Mouse (Mus musculus) small intestine, adult 2 months (tissue): ENCODE measurements at regions not wholly inside any gene's neighbourhood (a gene's known extent, or its start where the extent isn't known, plus 50 kb on each side); places are given as distances from the start of the nearest gene placed in this dataset.

Experiments
- H3K27ac ChIP-seq: fragments of 200-500 bp; 2 replicates; pipeline ENCODE4 v1.5.1; 2012; ENCODE audit warnings: low read depth, low read length, control low read depth, inconsistent platforms; ENCODE audit not compliant: insufficient read depth
- H3K27me3 ChIP-seq: fragments of 200-500 bp; 2 replicates; pipeline ENCODE4 v1.6.1; 2012; ENCODE audit warnings: mild to moderate bottlenecking, moderate library complexity, low read length, inconsistent platforms; ENCODE audit not compliant: control insufficient read depth, insufficient read depth
- H3K36me3 ChIP-seq: fragments of 200-500 bp; 2 replicates; pipeline ENCODE4 v1.6.1; 2012; ENCODE audit warnings: mild to moderate bottlenecking, low read length, control low read depth, inconsistent platforms; ENCODE audit not compliant: control insufficient read depth, insufficient read depth
- H3K4me1 ChIP-seq: fragments of 200-500 bp; 2 replicates; pipeline ENCODE4 v1.6.1; 2012; ENCODE audit warnings: low read length, inconsistent platforms, mixed read lengths; ENCODE audit not compliant: control insufficient read depth, insufficient read depth, insufficient read length
- H3K4me3 ChIP-seq: fragments of 200-500 bp; 2 replicates; pipeline ENCODE4 v1.5.1; 2012; ENCODE audit warnings: low read depth, mild to moderate bottlenecking, control low read depth, inconsistent platforms, low read length, moderate library complexity
- CTCF ChIP-seq: fragments of 200-500 bp; IDR thresholded peaks from 2 replicates; pipeline ENCODE4 v1.5.1; 2012; ENCODE audit warnings: low read depth, mild to moderate bottlenecking, control low read depth, inconsistent platforms, low read length, moderate library complexity, mixed read lengths; ENCODE audit not compliant: insufficient replicate concordance, insufficient read length; ENCODE audit errors: extremely low read depth
- POLR2A ChIP-seq: fragments of 200-500 bp; IDR thresholded peaks from 2 replicates; pipeline ENCODE4 v1.6.1; 2012; ENCODE audit warnings: low read depth, mild to moderate bottlenecking, control low read depth, inconsistent platforms, low read length, moderate library complexity
- WGBS: fragments of 180-500 bp; shearing (Covaris S2); methylation state at CpG from one replicate; pipeline ENCODE4 v1.1.7; 2018; 5-methylcytosine and 5-hydroxymethylcytosine counted together

GRCm38 (mm10) chr4:114336747-114337090 lies 69.8 kb upstream of the Trabd2b start:
- H3K4me1 ChIP-seq: peaks cover 3% of the 10 kb centered on the region; the same call in 1 of the 2 replicates
- no peak overlapping the region for H3K4me3 ChIP-seq
- H3K27ac ChIP-seq: no peak overlapping the region
- TF ChIP-seq CTCF (no peak), POLR2A (no peak)
- no peaks in the 10 kb centered on the region for H3K36me3 ChIP-seq
- H3K27me3 ChIP-seq: no peaks in the 10 kb centered on the region
- WGBS: 77% methylated on average over 1 of the region's 1 CpGs

DNA sequence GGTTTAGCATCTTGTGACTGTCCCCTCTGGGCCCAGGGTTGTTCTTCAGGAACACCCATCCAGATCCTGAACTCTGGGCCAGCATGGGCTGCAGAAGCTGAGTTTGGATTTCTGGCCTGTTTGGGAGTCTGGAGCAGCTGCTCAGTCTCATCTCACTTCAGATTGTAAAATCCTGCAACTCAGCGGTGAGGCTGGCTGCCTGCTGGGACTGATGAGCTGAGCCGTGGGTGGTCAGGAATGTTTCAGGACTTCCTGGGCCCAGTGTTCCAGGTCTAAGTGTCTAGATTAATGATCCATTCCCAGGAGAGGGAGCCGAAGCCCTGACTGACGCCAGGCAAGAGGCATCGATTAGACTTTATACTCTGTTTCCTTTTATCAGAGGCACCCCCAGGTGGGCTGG lies 66.7 kb upstream of the Trabd2b start:
- peaks cover 3% of the 10 kb centered on the region; the same call in 1 of the 2 replicates for H3K4me1 ChIP-seq
- H3K27me3 ChIP-seq: no peaks in the 10 kb centered on the region
- no peak overlapping the region for H3K27ac ChIP-seq
- 43% methylated on average over 5 of the region's 5 CpGs for WGBS
- TF ChIP-seq CTCF (no peak), POLR2A (no peak)
- H3K36me3 ChIP-seq: no peaks in the 10 kb centered on the region
- H3K4me3 ChIP-seq: no peak overlapping the region

GRCm38 (mm10) chr4:114345154-114345553 lies 61.4 kb upstream of the Trabd2b start:
- Histone ChIP-seq H3K4me1 (peaks cover 8% of the 10 kb centered on the region; the same call in 1 of the 2 replicates), H3K36me3 (no peaks in the 10 kb centered on the region), H3K27me3 (no peaks in the 10 kb centered on the region), H3K27ac (no peak overlapping the region), H3K4me3 (no peak overlapping the region)
- TF ChIP-seq POLR2A (no peak), CTCF (no peak)
- 64% methylated on average over 1 of the region's 1 CpGs for WGBS

- no peak for TF ChIP-seq CTCF
- no peak for TF ChIP-seq POLR2A
- no peak overlapping the region for H3K4me3 ChIP-seq
- peaks cover 8% of the 10 kb centered on the region; the same call in 1 of the 2 replicates for H3K4me1 ChIP-seq
- H3K36me3 ChIP-seq: no peaks in the 10 kb centered on the region
- no peak overlapping the region for H3K27ac ChIP-seq
- 0% methylated on average over 2 of the region's 2 CpGs for WGBS
- no peaks in the 10 kb centered on the region for H3K27me3 ChIP-seq
Observed at GRCm38 (mm10) chr4:114346068-114346747, 60.3 kb upstream of the Trabd2b start.

DNA sequence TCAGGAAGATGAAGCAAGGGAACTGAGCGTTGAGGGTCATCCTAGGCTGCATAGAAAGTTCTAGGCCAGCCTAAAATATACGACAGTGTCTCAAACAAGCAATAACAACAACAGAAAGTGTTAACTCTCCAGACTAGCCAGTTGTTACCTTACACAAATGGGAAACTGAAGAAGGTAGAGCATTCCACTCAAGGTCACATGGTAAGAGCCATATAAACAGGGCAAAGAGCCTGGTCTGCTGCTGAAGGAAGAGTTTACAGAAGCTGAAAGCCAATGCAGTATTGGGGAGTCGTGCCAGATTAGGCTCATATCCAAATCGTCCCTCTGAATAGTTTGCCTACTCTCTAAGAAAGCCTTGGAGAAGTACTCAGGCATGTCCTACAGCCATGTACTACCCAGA lies 59.6 kb upstream of the Trabd2b start:
- TF ChIP-seq CTCF (no peak), POLR2A (no peak)
- no peaks in the 10 kb centered on the region for H3K27me3 ChIP-seq
- H3K4me1 ChIP-seq: peaks cover 8% of the 10 kb centered on the region; the same call in 1 of the 2 replicates
- H3K4me3 ChIP-seq: no peak overlapping the region
- WGBS: 39% methylated on average over 4 of the region's 4 CpGs
- H3K36me3 ChIP-seq: no peaks in the 10 kb centered on the region
- H3K27ac ChIP-seq: no peak overlapping the region

DNA sequence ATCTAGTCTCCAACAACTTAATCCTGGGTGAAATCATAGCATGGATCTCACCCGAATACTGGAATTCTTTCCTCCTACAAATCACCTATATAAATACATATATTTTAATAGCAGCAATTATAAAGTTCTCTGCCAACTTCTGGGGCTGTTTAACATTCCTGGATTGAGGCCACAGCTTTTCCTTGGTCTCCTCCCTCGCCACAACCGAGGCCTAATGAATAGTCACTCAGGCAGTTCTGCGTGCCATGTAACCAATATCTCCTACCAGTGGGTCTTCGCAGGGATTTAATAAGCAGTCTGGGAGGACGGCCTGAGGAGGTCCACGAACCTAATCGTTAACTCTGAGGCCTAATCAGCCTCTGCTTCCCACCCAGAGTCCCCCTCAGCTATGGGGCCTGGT lies 56.9 kb upstream of the Trabd2b start:
- TF ChIP-seq CTCF (no peak), POLR2A (no peak)
- 73% methylated on average over 8 of the region's 8 CpGs for WGBS
- no peaks in the 10 kb centered on the region for H3K27me3 ChIP-seq
- H3K4me3 ChIP-seq: no peak overlapping the region
- peaks cover 8% of the 10 kb centered on the region; the same call in 1 of the 2 replicates for H3K4me1 ChIP-seq
- H3K27ac ChIP-seq: no peak overlapping the region
- H3K36me3 ChIP-seq: no peaks in the 10 kb centered on the region

DNA sequence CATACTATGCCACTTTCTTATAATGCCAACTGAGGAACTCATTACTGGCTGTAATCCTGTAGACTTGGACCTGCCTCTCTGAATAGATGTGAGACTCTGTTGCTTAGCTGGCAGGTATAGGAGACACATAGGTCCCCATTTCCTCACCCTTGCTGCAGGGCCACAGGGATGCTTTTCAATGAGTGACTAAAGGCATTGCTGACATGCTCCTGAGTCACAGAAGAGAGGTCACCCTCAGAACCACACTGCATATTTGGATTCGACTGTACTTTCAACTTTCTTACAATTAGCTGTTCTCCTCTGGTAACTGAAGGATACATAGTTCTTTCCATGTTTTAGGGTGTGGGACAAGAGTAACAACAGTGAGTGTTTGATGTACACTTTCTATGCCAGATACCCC lies 55.2 kb upstream of the Trabd2b start:
- Histone ChIP-seq H3K36me3 (no peaks in the 10 kb centered on the region), H3K27ac (no peak overlapping the region), H3K4me1 (peaks cover 7% of the 10 kb centered on the region; the same call in 1 of the 2 replicates), H3K27me3 (no peaks in the 10 kb centered on the region), H3K4me3 (no peak overlapping the region)
- TF ChIP-seq CTCF (no peak), POLR2A (no peak)
- 57% methylated on average over 1 of the region's 1 CpGs for WGBS

GRCm38 (mm10) chr4:114353058-114353457 lies 53.5 kb upstream of the Trabd2b start:
- WGBS: 68% methylated on average over 2 of the region's 2 CpGs
- H3K4me3 ChIP-seq: no peak overlapping the region
- no peaks in the 10 kb centered on the region for H3K4me1 ChIP-seq
- H3K27me3 ChIP-seq: no peaks in the 10 kb centered on the region
- no peaks in the 10 kb centered on the region for H3K36me3 ChIP-seq
- H3K27ac ChIP-seq: no peak overlapping the region
- no peak for TF ChIP-seq POLR2A
- TF ChIP-seq CTCF: no peak
